Mouse (Mus musculus): Measurements from ENCODE around the gene Gatad1. TPM values are rescaled to one million over a fixed set of nuclear protein-coding genes. Genes with fewer than 3 reads are reported as not detected.
A peak's percentile ranks its signal among the peaks of the same experiment; 100 is the strongest.

The Gatad1 gene
- polyA plus RNA-seq, 1 experiment: 37.1 TPM

DNA sequence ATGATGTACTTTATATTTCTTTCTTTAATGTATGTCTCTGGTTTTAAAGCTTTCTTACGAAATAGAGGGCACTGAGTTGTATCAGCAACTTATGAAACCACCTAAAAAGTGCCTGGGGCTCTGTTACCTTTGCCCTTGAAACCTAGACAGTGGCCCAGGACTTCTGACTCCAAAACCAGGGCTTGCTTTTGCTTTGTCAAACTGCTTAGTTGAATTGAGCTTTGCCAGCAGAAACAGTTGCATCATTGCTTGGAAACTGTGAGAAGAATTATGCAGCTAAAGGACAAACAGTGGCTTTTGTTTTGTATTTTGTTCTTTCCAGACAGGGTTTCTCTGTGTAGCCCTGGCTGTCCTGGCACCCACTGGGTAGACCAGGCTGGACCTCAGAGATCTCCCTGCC, 56.7 kb downstream of the Gatad1 start:
- DNase-seq: no peak
- 86% methylated on average over 1 of the region's 1 CpGs for WGBS

DNA sequence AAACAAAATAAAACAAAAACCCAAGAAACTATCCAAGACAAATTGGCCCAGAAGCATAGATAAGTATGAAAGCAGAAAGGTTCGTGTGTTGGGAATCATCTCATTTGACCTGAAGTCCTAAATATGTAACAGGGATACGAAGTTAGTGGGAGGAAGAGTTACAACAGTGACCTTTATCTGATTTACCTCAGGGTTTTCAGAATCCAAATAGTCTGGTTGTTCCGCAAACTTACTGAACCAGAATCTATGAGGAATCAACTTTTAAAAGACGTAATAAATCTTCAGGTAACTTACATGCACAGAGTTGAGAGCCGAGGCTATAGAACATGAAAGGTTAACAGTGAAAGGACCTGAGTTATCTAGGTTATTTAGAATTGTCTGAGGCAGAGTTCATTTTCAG, 58.2 kb downstream of the Gatad1 start:
- Histone ChIP-seq H3K36me3 (ENCODE audit: control insufficient read depth, insufficient read depth, low read length) (no peaks in the 10 kb centered on the region), H3K27ac (ENCODE audit: control insufficient read depth, insufficient read depth, low read length) (no peak overlapping the region), H3K4me1 (replicated peaks; ENCODE audit: control insufficient read depth, insufficient read depth, low read length) (peaks cover 4% of the 10 kb centered on the region), H3K27me3 (ENCODE audit: control insufficient read depth, insufficient read depth, low read length) (no peaks in the 10 kb centered on the region), H3K4me3 (ENCODE audit: control insufficient read depth, insufficient read depth, low read length) (no peak overlapping the region)
- WGBS: 94% methylated on average over 5 of the region's 5 CpGs
- no peak for TF ChIP-seq CTCF (IDR thresholded peaks at IDR 0.05; ENCODE audit: borderline replicate concordance, control insufficient read depth, extremely low read depth, insufficient read depth, low read length, poor library complexity)
- TF ChIP-seq POLR2A (IDR thresholded peaks at IDR 0.05; ENCODE audit: control insufficient read depth, extremely low read depth, insufficient read depth, low read length, poor library complexity): no peak
- DNase-seq: no peak

More for the DNA sequence above, 56.7 kb downstream of the Gatad1 start:
- TF ChIP-seq POLR2A (IDR thresholded peaks at IDR 0.05; ENCODE audit: control insufficient read depth, extremely low read depth, insufficient read depth, low read length, poor library complexity): no peak
- no peak for TF ChIP-seq CTCF (IDR thresholded peaks at IDR 0.05; ENCODE audit: borderline replicate concordance, control insufficient read depth, extremely low read depth, insufficient read depth, low read length, poor library complexity)
- Histone ChIP-seq H3K27ac (ENCODE audit: control insufficient read depth, insufficient read depth, low read length) (no peak overlapping the region), H3K36me3 (ENCODE audit: control insufficient read depth, insufficient read depth, low read length) (peaks cover 5% of the 10 kb centered on the region; the same call in 1 of the 2 replicates), H3K4me3 (ENCODE audit: control insufficient read depth, insufficient read depth, low read length) (no peak overlapping the region), H3K27me3 (ENCODE audit: control insufficient read depth, insufficient read depth, low read length) (no peaks in the 10 kb centered on the region), H3K4me1 (replicated peaks; ENCODE audit: control insufficient read depth, insufficient read depth, low read length) (peaks cover 4% of the 10 kb centered on the region)

DNA sequence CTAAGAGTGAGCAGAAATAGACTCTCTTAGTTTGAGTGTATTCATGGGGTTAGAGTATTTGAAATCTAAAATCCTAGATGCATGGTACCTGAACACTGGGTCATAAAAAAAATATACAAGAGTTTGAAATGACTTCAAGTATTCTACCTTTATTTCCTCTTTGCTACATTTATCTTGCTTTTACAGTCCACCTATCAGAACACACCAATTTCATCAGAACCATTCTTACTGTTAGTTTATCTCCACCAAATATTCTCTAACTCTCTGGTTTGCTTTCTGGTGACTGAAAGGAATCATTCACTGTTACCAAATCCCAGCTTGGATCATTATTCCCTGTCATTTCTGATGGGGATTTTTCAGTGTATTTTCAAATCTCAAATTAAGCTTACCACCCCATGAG, 59.8 kb downstream of the Gatad1 start:
- Histone ChIP-seq H3K27me3 (ENCODE audit: control insufficient read depth, insufficient read depth, low read length) (no peaks in the 10 kb centered on the region), H3K4me3 (ENCODE audit: control insufficient read depth, insufficient read depth, low read length) (no peak overlapping the region), H3K4me1 (replicated peaks; ENCODE audit: control insufficient read depth, insufficient read depth, low read length) (peaks cover 4% of the 10 kb centered on the region), H3K27ac (ENCODE audit: control insufficient read depth, insufficient read depth, low read length) (no peak overlapping the region), H3K36me3 (ENCODE audit: control insufficient read depth, insufficient read depth, low read length) (no peaks in the 10 kb centered on the region)
- no peak for TF ChIP-seq CTCF (IDR thresholded peaks at IDR 0.05; ENCODE audit: borderline replicate concordance, control insufficient read depth, extremely low read depth, insufficient read depth, low read length, poor library complexity)
- no peak for TF ChIP-seq POLR2A (IDR thresholded peaks at IDR 0.05; ENCODE audit: control insufficient read depth, extremely low read depth, insufficient read depth, low read length, poor library complexity)
- no peak for DNase-seq

DNA sequence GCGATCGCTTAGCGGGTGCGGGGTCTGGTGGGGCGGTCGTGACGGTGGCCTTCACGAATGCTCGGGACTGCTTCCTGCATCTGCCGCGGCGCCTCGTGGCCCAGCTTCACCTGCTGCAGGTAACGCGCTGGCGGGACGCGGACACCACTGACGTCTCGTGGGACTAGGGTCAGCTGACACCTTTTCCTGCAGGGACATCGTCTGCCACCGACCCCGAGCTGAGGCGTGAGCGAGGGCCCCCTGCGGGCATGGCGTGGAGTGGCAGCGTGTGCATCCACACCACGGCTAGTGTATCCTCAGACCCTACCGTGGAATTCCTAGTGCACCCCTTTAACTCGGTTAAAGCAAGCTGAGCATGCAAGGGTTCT, 60.6 kb downstream of the Gatad1 start, which contains the start of gene Rbm48:
Rbm48 (minus strand) TSS at position 187 of the 368 bp plus-strand sequence.
- H3K4me1 ChIP-seq (replicated peaks; ENCODE audit: control insufficient read depth, insufficient read depth, low read length): peaks cover 4% of the 10 kb centered on the region

DNA sequence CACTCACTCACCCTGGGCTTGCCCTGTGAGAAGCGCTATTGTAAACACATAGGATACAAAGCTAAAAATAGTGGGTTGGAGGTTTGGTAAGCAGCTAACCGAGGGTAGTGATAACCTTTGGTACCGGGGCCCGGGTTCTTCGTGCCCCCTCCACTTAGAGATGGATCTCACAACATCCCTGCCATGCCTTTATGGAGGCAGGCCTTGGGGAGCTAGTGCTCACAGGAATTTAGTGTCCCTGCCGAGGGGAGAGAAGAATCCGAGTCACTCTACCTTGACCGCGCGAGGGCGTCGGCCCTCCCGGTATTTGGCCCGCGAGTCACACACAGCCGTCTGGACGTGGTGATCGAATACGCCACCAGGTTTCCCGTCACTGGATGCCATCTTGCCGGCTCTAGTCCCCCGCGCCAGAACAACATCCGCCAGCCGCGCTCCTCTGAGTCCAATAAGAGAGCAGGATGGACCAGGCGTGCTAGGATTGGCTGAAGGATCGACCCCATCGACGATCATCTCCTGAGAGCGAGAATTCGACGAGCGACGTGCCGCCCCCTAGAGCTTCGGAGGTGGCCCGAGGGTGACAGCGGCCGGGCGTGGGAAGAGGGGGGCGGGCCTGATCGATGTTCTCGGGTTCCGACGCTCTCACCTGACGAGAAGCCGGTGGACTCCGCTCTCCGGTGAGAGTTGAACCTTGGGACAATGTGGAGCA, 61.1 kb downstream of the Gatad1 start, which contains the start of gene Pex1:
Pex1 (plus strand) TSS at position 374 of the 706 bp plus-strand sequence.
- peak; percentile 96 for DNase-seq
- TF ChIP-seq CTCF (IDR thresholded peaks at IDR 0.05; ENCODE audit: borderline replicate concordance, control insufficient read depth, extremely low read depth, insufficient read depth, low read length, poor library complexity): peak; percentile 47; the same call in 1 of the 2 replicates
- 0 out of 2 replicates have a peak, but pooled peaks have one; percentile 50 for TF ChIP-seq POLR2A (IDR thresholded peaks at IDR 0.05; ENCODE audit: control insufficient read depth, extremely low read depth, insufficient read depth, low read length, poor library complexity)
- WGBS: under 1% methylated on average over 50 of the region's 50 CpGs
- peak within 1 kb of the TSS; percentile 19; the same call in 1 of the 2 replicates for H3K27ac ChIP-seq (ENCODE audit: control insufficient read depth, insufficient read depth, low read length)
- H3K27me3 ChIP-seq (ENCODE audit: control insufficient read depth, insufficient read depth, low read length): no peaks in the 10 kb centered on the region
- peaks cover 6% of the 10 kb centered on the region for H3K36me3 ChIP-seq (ENCODE audit: control insufficient read depth, insufficient read depth, low read length)
- H3K4me3 ChIP-seq (ENCODE audit: control insufficient read depth, insufficient read depth, low read length): peak within 1 kb of the TSS; percentile 80
- peaks cover 4% of the 10 kb centered on the region for H3K4me1 ChIP-seq (replicated peaks; ENCODE audit: control insufficient read depth, insufficient read depth, low read length)

More for the DNA sequence above, 60.6 kb downstream of the Gatad1 start, which contains the start of gene Rbm48:
- peak; percentile 83 for DNase-seq
- H3K27me3 ChIP-seq (ENCODE audit: control insufficient read depth, insufficient read depth, low read length): no peaks in the 10 kb centered on the region
- H3K36me3 ChIP-seq (ENCODE audit: control insufficient read depth, insufficient read depth, low read length): peaks cover under 1% of the 10 kb centered on the region; the same call in 1 of the 2 replicates
- H3K4me3 ChIP-seq (ENCODE audit: control insufficient read depth, insufficient read depth, low read length): peak within 1 kb of the TSS; percentile 80
- WGBS: under 1% methylated on average over 31 of the region's 31 CpGs
- TF ChIP-seq CTCF (IDR thresholded peaks at IDR 0.05; ENCODE audit: borderline replicate concordance, control insufficient read depth, extremely low read depth, insufficient read depth, low read length, poor library complexity) (peak; percentile 33; the same call in 1 of the 2 replicates), POLR2A (IDR thresholded peaks at IDR 0.05; ENCODE audit: control insufficient read depth, extremely low read depth, insufficient read depth, low read length, poor library complexity) (no peak)
- H3K27ac ChIP-seq (ENCODE audit: control insufficient read depth, insufficient read depth, low read length): peak within 1 kb of the TSS; percentile 19; the same call in 1 of the 2 replicates

Other genes starting within 250 kb of the Gatad1 start
- 13.4 and 13.7 TPM in 2 replicates for gene Fam133b, start 113.4 kb downstream of the Gatad1 start, polyA plus RNA-seq (2012; rRNA removed)
- gene 1700109H08Rik, start 85.6 kb downstream of the Gatad1 start, polyA plus RNA-seq (2012; rRNA removed): 4.5 and 5.2 TPM in 2 replicates
- 9.4 and 10.2 TPM in 2 replicates for gene Pex1, start 61.1 kb downstream of the Gatad1 start, polyA plus RNA-seq (2012; rRNA removed)
- gene Rbm48, start 60.6 kb downstream of the Gatad1 start, polyA plus RNA-seq (2012; rRNA removed): 8.9 and 9.7 TPM in 2 replicates
- not detected in 2 replicates for gene Tmbim7, start 6.0 kb downstream of the Gatad1 start, polyA plus RNA-seq (2012; rRNA removed)
- gene Ankib1, start 145.7 kb upstream of the Gatad1 start, polyA plus RNA-seq (2012; rRNA removed): 10.4 and 10.5 TPM in 2 replicates
- 17.2 and 19.9 TPM in 2 replicates for gene Krit1, start 146.0 kb upstream of the Gatad1 start, polyA plus RNA-seq (2012; rRNA removed)
- gene Lrrd1, start 188.0 kb upstream of the Gatad1 start, polyA plus RNA-seq (2012; rRNA removed): 0.08 and 0.11 TPM in 2 replicates
- gene Mterf1a, start 236.7 kb upstream of the Gatad1 start, polyA plus RNA-seq (2012; rRNA removed): 2.6 and 3.0 TPM in 2 replicates